Mouse (Mus musculus) testis, postnatal 14 days (tissue): ENCODE results near the gene Iqch.

ENCODE experiments used
- DNase-seq: peaks from one replicate; pipeline ENCODE4 v3.0.0; 2021; ENCODE audit warnings: low spot score

Gene Iqch

GRCm38 (mm10) chr9:63602043-63602939 is at the start of gene Iqch, which contains the start of gene Aagab:
Gene Iqch (minus strand): TSS chr9:63602493.
Gene Aagab (plus strand): TSS chr9:63602660.
- peak; percentile 96 for DNase-seq

DNA sequence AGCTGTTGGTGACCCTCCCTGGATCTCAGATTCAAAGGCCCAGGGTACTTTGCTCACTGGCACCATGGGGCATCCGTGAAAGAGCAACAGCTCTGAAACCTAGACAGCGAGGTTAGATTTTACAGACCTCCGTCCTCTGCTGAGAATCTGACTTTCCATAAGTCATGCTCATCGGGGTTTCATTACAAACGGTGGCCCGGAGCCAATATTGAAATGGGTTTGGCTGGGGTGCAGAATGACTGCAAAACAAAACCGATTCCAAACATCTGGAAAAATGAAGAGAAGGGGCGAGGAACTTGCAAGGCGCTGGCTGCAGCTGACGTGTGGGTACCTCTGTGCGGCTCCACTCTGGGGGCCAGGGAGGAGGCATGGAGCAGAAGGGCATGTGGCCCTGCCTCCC is 49.3 kb upstream of the Iqch start:
- DNase-seq = no peak

DNA sequence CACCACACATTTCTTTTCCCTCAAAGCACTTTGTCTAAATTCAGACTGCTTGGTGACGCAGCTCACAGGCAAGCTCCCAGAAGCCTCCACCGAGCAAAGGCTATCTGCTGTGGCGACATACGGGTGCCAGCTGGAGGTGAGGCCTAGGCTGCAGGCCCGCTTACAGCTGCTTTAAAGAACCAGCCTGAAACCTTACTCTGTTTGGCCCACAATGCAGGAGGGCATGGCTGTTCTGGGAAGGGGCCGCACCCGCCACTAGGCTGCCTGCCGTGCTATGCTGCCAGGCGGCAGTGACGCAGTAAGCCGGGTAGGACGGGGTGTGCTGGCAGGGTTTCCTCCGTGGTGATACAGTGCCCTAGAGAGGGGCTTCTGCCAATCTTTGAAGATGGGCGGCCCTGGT is 48.6 kb upstream of the Iqch start:
- DNase-seq = no peak

GRCm38 (mm10) chr9:63649841-63650545 is 47.7 kb upstream of the Iqch start:
- DNase-seq = no peak

DNA sequence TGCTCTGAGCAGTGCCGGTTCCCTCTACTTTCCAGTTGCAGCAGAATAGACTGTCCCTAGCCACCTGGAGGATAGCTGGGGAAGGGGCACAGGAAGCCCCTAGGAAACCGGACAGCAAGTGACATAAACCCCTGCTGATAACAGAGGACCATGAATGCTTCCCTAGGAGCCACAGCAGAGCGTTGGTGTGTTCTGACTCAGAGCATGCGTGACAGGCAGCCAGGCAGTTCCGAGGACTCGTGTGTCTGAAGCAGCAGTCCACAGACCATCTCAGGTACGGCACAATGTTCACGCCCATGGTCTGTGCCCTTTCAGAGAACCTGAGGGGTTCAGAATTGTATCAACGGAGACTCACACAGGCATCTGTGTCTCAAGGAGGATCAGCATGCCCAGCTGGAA is 46.2 kb upstream of the Iqch start:
- no peak for DNase-seq

- DNase-seq = no peak
Observed at GRCm38 (mm10) chr9:63647581-63648519, 45.6 kb upstream of the Iqch start.

DNA sequence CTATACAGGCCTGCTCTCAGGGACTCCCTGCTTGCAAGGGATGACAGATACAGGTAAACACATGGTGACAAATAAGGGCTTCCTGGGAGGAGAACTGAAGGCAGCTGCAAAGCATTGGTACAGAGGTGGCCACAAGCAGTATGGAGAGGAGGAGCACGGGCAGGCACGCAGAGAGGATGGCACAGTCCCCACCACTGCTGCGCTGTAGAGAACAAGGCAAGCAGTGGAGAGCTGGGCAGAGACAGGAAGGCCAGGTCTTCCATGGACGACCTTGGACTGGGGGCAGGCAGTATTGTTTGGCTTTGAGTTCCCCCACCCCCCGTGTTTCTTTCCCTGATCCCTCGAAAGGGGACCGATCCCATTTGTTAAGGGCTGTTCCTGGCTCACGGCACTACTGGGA is 42.8 kb upstream of the Iqch start:
- no peak for DNase-seq

- DNase-seq = no peak
Observed at GRCm38 (mm10) chr9:63644011-63644410, 41.7 kb upstream of the Iqch start.

- no peak for DNase-seq
Observed at GRCm38 (mm10) chr9:63641983-63642646, 39.8 kb upstream of the Iqch start.

GRCm38 (mm10) chr9:63636113-63636512 is 33.8 kb upstream of the Iqch start:
- no peak for DNase-seq

DNA sequence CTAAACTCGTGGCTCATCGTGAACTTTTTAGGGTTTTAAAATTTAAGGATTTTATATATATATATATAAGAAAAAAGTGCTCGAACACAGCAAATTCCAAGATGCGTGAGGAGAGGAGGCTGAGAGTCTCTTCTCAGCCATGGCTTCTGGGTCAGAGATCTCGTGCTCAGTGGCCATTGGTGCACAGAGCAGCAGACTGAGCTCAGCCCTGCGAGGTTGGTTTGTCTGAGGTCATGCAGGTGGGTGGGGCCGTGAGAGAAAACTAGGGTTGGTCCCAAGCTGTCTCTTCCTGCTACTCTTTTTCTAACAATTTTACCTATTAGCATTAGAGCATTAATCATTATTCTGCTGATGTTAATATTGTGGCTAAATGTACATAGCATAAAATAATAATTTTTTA is 31.0 kb upstream of the Iqch start:
- DNase-seq = no peak

DNA sequence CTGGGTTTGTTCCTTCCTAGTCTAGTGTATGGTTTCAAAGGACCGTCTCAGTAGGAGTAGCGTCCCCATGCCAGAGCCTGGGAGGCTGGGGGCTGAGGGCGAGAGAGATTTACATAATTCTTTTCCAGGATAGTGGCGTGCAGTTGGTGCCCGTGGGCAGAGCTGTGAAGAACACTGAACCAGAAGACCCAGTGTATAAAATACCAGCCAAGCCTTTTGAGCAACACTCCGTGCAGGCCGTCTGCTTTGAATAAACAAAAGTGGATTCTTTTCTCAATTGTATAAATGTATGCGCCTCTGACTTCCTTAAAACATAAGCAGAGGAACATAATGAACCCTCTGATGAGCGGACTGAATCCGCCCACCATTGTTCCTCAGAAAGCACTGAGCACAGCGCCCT is 30.6 kb upstream of the Iqch start:
- DNase-seq = no peak

- DNase-seq = no peak
Observed at GRCm38 (mm10) chr9:63632045-63632444, 29.8 kb upstream of the Iqch start.

DNA sequence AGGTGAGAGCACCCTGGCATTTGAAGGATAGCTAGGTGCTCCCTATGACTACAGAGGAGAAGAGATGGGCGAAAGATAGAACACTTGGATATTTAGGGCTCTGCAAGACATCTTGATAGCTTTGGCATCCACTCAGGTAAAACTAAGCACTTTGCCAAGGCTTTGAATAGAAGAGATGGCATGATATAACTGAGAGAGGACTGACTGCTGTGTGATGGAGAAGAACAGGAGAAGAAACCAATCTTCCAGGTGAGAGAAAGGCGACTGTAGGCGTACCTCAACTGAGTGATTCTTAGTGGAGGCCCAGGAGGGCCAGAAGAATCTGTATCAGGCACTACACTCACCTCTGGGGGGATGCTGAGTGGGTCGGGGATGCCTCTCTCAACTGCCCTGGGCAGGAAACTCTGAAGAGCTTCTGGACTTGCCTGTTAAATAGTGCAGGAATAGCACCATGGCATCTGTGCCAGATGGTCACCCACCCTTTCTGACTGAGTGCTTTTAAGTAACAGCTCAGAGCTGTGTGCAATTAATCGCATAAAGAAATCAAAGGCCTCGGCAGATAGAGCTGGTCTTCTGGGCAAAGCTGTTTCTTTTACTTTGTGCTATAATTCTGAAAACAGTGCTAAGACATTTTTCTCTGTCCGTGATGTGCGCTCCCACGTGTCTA is 22.9 kb upstream of the Iqch start:
- DNase-seq = no peak

DNA sequence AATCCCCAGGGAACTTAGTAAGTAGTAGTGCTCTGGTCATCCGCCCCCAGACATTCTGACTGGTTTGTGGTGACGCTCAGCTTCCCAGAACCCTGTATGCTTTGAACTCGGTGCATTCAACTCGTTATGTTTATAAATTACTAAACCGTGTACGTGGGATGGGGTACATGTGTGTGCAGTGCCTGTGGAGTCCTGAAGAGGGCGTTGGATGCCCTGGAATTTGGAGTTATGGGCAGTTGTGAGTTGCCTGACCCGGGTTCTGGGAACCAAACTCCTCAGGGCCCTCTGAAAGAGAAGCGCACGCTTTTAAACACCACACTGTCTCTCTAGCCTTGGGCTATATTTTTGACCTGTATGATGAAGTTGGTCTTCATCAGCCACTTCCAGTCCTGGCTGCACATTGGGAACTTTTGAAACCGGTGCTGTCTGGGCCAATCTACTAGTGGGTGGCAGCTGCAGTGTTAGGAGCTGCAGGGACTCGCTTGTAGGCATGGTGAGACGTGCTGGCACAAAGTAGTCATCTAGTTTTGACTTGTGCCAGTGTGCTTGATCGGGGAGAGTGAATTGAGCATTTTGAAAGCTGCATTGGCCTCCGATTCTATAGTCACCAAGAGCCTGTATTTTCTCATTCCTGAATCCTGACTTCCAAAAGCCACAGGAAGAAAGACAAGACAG is 21.7 kb upstream of the Iqch start:
- DNase-seq = no peak

DNA sequence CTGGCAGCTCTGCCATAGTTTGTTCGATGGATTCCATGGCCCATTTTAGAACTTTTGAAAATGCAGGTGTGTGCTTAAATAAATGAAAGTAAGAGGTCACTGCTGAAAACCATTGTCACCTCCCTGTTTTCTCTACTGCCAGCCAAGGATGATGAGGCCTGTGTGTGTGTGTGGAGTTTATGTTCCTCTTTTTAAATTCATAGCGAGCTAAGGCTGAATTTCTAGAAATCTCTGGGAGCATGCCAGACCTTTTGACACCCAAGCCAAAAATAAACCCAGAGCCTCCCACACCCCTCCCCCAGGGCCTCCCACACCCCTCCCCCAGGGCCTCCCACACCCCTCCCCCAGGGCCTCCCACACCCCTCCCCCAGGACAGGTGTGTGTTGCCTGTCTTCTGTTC is 15.7 kb upstream of the Iqch start:
- no peak for DNase-seq

- no peak for DNase-seq
Observed at GRCm38 (mm10) chr9:63614018-63614985, 12.0 kb upstream of the Iqch start.

DNA sequence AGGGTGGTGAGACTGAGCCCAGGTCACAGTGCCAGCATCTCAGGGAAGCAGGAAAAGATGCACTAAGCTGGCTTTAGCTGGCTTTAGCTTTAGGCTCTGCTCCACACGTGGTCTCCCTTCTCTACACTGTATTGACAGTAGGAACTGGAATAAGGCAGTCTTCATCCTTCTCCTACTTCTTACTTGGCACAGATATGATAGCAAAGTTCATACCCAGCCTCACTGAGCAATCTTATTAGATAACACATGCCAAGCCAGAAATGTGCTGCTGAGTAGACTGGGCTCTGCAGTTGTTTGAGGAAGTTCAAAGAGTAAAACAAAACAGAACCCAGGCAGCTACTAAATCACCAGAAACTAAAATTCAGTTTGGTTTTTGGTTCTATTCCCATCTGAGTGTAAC is 11.3 kb upstream of the Iqch start:
- DNase-seq = no peak
